Mouse (Mus musculus) cerebral cortex, adult 2 months (tissue): Measurements from ENCODE around the gene Sun2.

ENCODE experiments used
- WGBS: fragments of 180-500 bp; shearing (Covaris S2); methylation state at CpG from one replicate; pipeline ENCODE4 v1.1.7; 2018; 5-methylcytosine and 5-hydroxymethylcytosine counted together

Gene Sun2

GRCm38 (mm10) chr15:79686046-79686869, 56.1 kb downstream of the Sun2 start:
- WGBS: 10% methylated on average over 15 of the region's 15 CpGs

GRCm38 (mm10) chr15:79685141-79685641, 57.1 kb downstream of the Sun2 start:
- 18% methylated on average over 6 of the region's 6 CpGs for WGBS

- 30% methylated on average over 6 of the region's 6 CpGs for WGBS
Measured at GRCm38 (mm10) chr15:79684616-79685015, 57.7 kb downstream of the Sun2 start.

DNA sequence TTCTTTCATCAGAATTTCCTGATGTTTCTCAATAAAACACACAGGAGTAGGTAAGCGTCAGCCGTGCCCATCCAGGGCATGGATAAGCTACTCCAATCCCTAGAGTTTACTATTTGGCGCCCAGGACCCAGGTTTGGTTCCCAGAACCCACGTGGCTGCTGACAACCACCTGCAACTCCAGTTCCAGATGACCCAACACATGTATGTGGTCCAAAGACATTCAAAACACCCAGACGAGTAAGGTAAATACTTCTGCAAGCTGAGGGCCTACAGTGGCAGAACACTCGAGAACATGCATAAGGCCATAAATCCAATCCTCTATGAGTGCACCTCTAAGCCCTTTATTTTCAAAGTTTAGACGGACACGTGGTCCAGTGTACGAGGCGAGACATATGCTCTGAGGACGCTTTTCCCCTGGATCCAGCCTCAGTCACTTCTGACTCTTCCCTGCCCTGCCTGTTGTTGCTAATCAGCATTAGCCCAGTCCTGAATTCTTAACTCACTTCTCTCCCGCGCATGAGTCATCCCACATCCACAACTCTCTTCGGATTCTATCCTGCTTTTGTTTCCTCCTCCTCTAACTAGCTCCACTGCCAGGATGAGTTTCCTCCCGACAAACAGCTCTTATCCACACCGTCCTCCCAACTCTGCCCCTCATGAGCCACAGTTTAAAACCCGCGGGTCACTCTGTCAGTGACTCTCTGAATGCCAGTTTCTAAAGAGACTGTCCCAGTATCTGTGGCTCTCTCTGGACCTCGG, 58.5 kb downstream of the Sun2 start:
- WGBS: 42% methylated on average over 19 of the region's 19 CpGs

DNA sequence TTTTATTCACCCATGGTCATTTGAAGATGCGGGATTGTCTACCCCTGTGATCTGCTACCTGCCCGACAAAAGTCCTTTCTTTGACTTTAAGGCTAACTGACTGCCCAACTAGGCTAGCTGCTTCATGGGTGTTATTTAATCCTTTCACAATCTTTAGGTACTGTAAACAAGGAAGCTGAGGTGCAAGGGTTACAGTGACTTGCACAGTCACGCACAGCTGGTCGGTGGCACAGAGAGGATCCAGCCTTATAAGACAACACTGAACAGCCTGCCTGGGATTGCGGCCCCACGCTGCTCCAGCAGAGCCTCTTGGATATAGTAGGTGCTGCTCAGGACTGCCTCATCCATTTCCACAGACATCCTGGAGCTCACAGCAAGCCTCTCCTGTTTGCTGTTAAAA, 59.2 kb downstream of the Sun2 start:
- WGBS: 55% methylated on average over 6 of the region's 6 CpGs

- WGBS: 85% methylated on average over 4 of the region's 4 CpGs
Measured at GRCm38 (mm10) chr15:79681973-79682372, 60.4 kb downstream of the Sun2 start.

DNA sequence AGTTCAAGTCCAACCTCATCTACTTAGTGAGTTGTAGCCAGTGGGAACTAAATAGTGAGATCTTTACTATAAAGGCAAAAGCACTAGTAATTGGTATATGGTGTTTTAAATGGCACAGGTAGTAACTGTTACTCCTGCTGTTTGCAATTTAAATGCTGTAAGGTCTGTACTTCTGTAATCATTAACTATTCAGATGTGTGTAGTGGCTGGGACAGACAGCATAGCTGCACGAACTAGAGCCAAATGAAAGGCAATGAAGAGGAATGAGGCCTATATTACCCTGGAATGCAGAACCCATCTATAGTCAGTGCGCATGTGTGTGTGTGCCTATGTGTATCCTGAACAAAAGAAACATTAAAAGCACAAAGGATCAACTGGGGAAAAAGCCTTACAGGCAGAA, 64.4 kb downstream of the Sun2 start:
- WGBS: 76% methylated on average over 2 of the region's 2 CpGs
